Mouse (Mus musculus): ENCODE results near the gene Cnn1. TPM values are rescaled to one million over a fixed set of nuclear protein-coding genes. Genes with fewer than 3 reads are reported as not detected.

Gene Cnn1
- polyA plus RNA-seq, 1 experiment from 2014 or later = 0.68 TPM

DNA sequence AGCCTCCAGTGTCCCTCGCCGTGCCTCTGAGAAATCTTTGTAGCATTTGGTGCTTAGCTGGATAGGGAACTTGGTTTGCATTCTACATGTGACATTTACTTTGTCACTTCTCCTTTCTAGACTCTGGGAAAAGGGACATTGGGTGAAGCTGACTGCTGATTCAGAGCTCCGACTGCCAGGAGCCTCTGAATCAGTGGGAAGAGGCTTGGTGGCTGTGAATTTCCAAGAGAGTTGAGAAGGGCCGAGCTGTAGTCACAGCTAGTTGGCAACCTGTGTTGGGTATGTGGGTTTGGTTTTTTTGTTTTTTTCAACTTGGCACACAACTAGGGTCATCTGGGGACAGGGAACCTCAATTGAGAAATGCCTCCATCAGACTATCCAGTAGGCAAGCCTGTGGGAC lies 20.5 kb downstream of the Cnn1 start:
- Histone ChIP-seq H3K9ac (replicated peaks) (no peak overlapping the region), H3K27ac (ENCODE audit: low read depth) (peak overlapping the region; percentile 19), H3K27me3 (ENCODE audit: insufficient read depth, low read length) (no peaks in the 10 kb centered on the region), H3K9me3 (ENCODE audit: low read length) (no peaks in the 10 kb centered on the region), H3K4me2 (ENCODE audit: low read depth, low read length) (no peak overlapping the region), H3K36me3 (replicated peaks; ENCODE audit: insufficient read depth, low read length) (0 out of 2 replicates have a peak, but pooled peaks cover 2% of the 10 kb centered on the region), H3K4me3 (ENCODE audit: low read depth, low read length) (no peak overlapping the region), H3K4me1 (ENCODE audit: insufficient read depth) (peaks cover 63% of the 10 kb centered on the region)
- no peak for TF ChIP-seq EP300 (IDR thresholded peaks at IDR 0.05; ENCODE audit: low read depth)
- WGBS (ENCODE audit: insufficient replicate concordance) = 71% methylated on average over 4 of the region's 4 CpGs
- DNase-seq (no peak), ATAC-seq (no peak)

GRCm38 (mm10) chr9:22121545-22121944 lies 22.5 kb downstream of the Cnn1 start:
- H3K9ac ChIP-seq (replicated peaks) = no peak overlapping the region

DNA sequence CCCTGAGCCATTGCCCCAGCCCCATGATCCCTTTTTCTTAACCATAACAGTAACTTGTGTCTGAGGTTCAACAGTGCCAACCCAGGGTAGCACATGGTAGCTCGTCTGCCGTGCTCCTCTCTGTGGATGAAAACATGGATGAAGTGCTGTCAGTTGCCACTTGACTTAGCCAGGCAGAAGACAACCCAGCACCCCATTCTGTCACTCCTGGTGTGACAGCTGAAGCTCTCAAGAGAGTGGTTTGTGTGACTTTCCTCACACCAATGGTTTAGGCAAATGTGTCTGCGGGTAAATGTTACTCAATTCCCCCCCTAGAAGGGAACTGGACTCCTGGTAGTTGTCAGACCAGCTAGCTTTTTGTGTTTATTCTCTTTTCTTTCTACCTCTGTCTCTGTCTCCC lies 23.0 kb downstream of the Cnn1 start:
- DNase-seq (no peak), ATAC-seq (no peak)
- Histone ChIP-seq H3K4me2 (ENCODE audit: low read depth, low read length) (0 out of 2 replicates have a peak overlapping the region, but pooled peaks have one; percentile 35), H3K9ac (replicated peaks) (no peak overlapping the region), H3K4me3 (ENCODE audit: low read depth, low read length) (no peak overlapping the region), H3K36me3 (replicated peaks; ENCODE audit: insufficient read depth, low read length) (peaks cover 6% of the 10 kb centered on the region), H3K27me3 (ENCODE audit: insufficient read depth, low read length) (no peaks in the 10 kb centered on the region), H3K4me1 (ENCODE audit: insufficient read depth) (peaks cover 53% of the 10 kb centered on the region), H3K27ac (ENCODE audit: low read depth) (peak overlapping the region; percentile 91), H3K9me3 (ENCODE audit: low read length) (no peaks in the 10 kb centered on the region)
- WGBS (ENCODE audit: insufficient replicate concordance) = 66% methylated on average over 3 of the region's 3 CpGs
- no peak for TF ChIP-seq EP300 (IDR thresholded peaks at IDR 0.05; ENCODE audit: low read depth)
- no peak for TF ChIP-seq CTCF (IDR thresholded peaks at IDR 0.05; ENCODE audit: low read depth)

More at GRCm38 (mm10) chr9:22121545-22121944, 22.5 kb downstream of the Cnn1 start:
- Histone ChIP-seq H3K27ac (ENCODE audit: low read depth) (peak overlapping the region; percentile 91), H3K9me3 (ENCODE audit: low read length) (no peaks in the 10 kb centered on the region), H3K4me2 (ENCODE audit: low read depth, low read length) (no peak overlapping the region; the same call in 1 of the 2 replicates), H3K4me3 (ENCODE audit: low read depth, low read length) (no peak overlapping the region), H3K36me3 (replicated peaks; ENCODE audit: insufficient read depth, low read length) (peaks cover 2% of the 10 kb centered on the region), H3K4me1 (ENCODE audit: insufficient read depth) (peaks cover 53% of the 10 kb centered on the region), H3K27me3 (ENCODE audit: insufficient read depth, low read length) (no peaks in the 10 kb centered on the region)
- ATAC-seq = peak; percentile 14; the same call in 1 of the 2 replicates
- DNase-seq = no peak
- TF ChIP-seq EP300 (IDR thresholded peaks at IDR 0.05; ENCODE audit: low read depth) = peak; percentile 93
- TF ChIP-seq CTCF (IDR thresholded peaks at IDR 0.05; ENCODE audit: low read depth) = no peak

GRCm38 (mm10) chr9:22123069-22123609 lies 24.1 kb downstream of the Cnn1 start:
- Histone ChIP-seq H3K4me2 (ENCODE audit: low read depth, low read length) (no peak overlapping the region), H3K4me1 (ENCODE audit: insufficient read depth) (peaks cover 45% of the 10 kb centered on the region), H3K4me3 (ENCODE audit: low read depth, low read length) (no peak overlapping the region), H3K36me3 (replicated peaks; ENCODE audit: insufficient read depth, low read length) (peaks cover 15% of the 10 kb centered on the region), H3K9ac (replicated peaks) (no peak overlapping the region; the same call in 1 of the 2 replicates), H3K27me3 (ENCODE audit: insufficient read depth, low read length) (no peaks in the 10 kb centered on the region), H3K9me3 (ENCODE audit: low read length) (no peaks in the 10 kb centered on the region), H3K27ac (ENCODE audit: low read depth) (peak overlapping the region; percentile 91)
- peak; percentile 54 for ATAC-seq
- peak; percentile 42 for DNase-seq
- 59% methylated on average over 7 of the region's 7 CpGs for WGBS (ENCODE audit: insufficient replicate concordance)
- TF ChIP-seq EP300 (IDR thresholded peaks at IDR 0.05; ENCODE audit: low read depth) (peak; percentile 85), CTCF (IDR thresholded peaks at IDR 0.05; ENCODE audit: low read depth) (no peak)

DNA sequence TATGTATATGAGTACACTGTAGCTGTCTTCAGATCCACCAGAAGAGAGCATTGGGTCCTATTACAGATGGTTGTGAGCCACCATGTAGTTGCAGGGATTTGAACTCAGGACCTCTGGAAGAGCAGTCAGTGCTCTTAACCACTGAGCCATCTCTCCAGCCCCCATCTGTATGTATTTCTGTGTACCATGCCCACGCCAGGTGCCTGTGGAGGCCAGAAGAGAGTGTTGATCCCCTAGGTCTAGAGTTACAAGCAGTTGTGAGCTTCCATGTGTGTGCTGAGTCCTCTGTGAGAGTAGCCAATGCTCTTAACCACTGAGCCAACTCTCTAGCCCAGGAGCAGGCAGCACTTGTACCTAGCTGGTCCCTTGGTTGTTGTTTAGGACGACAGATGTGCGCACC lies 25.2 kb downstream of the Cnn1 start:
- no peak overlapping the region for H3K4me3 ChIP-seq (ENCODE audit: low read depth, low read length)
- no peaks in the 10 kb centered on the region for H3K27me3 ChIP-seq (ENCODE audit: insufficient read depth, low read length)
- H3K27ac ChIP-seq (ENCODE audit: low read depth) = peak overlapping the region; percentile 91
- H3K36me3 ChIP-seq (replicated peaks; ENCODE audit: insufficient read depth, low read length) = peaks cover 23% of the 10 kb centered on the region
- H3K9me3 ChIP-seq (ENCODE audit: low read length) = no peaks in the 10 kb centered on the region
- no peak for DNase-seq
- H3K9ac ChIP-seq (replicated peaks) = no peak overlapping the region
- no peak for TF ChIP-seq CTCF (IDR thresholded peaks at IDR 0.05; ENCODE audit: low read depth)
- TF ChIP-seq EP300 (IDR thresholded peaks at IDR 0.05; ENCODE audit: low read depth) = no peak
- peaks cover 40% of the 10 kb centered on the region for H3K4me1 ChIP-seq (ENCODE audit: insufficient read depth)
- H3K4me2 ChIP-seq (ENCODE audit: low read depth, low read length) = no peak overlapping the region
- ATAC-seq = no peak
- 82% methylated on average over 3 of the region's 3 CpGs for WGBS (ENCODE audit: insufficient replicate concordance)

DNA sequence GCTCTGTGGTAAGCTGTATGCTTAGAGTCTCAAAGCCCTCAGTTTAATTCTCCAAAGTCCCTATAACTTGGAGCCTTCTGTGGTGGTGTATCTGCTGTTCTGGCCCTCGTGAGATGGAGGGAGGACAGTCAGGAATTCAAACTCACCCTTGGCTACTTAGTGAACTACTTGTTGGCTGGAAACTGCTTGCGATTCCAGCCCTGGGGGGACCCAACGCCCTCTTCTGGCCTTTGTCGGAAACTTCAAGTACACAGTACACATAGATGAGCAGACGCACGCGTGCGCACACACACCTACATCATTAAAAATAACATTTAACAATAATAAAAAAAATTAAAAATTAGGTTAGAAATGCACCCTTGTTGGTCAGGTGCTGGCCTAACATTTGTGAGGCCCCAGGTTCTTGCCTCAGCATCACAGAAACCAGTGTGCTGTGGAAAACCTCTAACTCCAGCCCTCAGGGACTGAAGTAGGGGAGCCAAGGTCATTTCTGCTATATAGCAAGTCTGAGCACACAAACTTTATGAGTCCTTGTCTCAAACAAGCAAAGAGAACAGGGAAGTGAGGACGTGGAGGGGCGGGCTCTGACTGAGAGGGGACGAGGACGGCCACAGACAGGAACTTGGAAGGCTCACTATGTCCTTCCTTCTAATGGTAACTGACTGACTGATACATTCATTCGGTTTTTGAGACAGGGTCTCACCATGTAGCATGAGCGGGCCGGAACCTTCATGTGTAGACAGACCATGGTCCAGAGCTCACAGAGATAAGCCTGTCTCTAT lies 26.4 kb downstream of the Cnn1 start:
- Histone ChIP-seq H3K9me3 (ENCODE audit: low read length) (no peaks in the 10 kb centered on the region), H3K9ac (replicated peaks) (no peak overlapping the region), H3K4me1 (ENCODE audit: insufficient read depth) (peaks cover 34% of the 10 kb centered on the region), H3K4me2 (ENCODE audit: low read depth, low read length) (no peak overlapping the region), H3K4me3 (ENCODE audit: low read depth, low read length) (no peak overlapping the region), H3K27me3 (ENCODE audit: insufficient read depth, low read length) (no peaks in the 10 kb centered on the region), H3K27ac (ENCODE audit: low read depth) (peak overlapping the region; percentile 35; the same call in 1 of the 2 replicates), H3K36me3 (replicated peaks; ENCODE audit: insufficient read depth, low read length) (peaks cover 33% of the 10 kb centered on the region)
- no peak for TF ChIP-seq EP300 (IDR thresholded peaks at IDR 0.05; ENCODE audit: low read depth)
- 0 out of 2 replicates have a peak, but pooled peaks have one; percentile 11 for TF ChIP-seq CTCF (IDR thresholded peaks at IDR 0.05; ENCODE audit: low read depth)
- no peak for ATAC-seq
- DNase-seq = no peak
- WGBS (ENCODE audit: insufficient replicate concordance) = 77% methylated on average over 15 of the region's 15 CpGs
